Mouse (Mus musculus) R1 (cell line): ENCODE data around the gene Olfr288.

ENCODE experiments used
- DNase-seq: peaks from one replicate; pipeline ENCODE4 v3.0.0-alpha.2; 2018; ENCODE audit warnings: low read depth, low spot score

Gene Olfr288

DNA sequence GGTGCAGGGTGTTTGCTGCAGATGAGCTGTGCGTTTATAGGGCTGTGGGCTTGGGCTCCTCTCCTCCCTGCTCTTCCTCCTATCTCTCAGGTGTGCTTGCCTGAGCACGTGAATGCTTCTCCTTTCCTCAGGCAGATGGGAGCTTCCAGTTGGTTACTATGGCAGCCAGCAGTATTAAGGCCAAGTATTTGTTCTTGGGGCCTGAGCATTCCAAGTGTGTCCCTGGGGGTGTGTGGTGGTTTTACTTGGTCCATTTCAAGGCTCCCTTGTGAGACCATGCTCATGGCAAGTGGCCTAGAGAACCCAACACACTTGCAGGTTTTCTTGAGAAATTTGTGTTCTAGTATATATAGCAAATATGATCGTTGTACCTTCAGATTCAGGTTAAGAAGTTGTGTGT is at the start of gene Olfr288:
TSS of gene Olfr288 (minus strand) at position 101 of the 400 bp plus-strand sequence.
- no peak for DNase-seq

DNA sequence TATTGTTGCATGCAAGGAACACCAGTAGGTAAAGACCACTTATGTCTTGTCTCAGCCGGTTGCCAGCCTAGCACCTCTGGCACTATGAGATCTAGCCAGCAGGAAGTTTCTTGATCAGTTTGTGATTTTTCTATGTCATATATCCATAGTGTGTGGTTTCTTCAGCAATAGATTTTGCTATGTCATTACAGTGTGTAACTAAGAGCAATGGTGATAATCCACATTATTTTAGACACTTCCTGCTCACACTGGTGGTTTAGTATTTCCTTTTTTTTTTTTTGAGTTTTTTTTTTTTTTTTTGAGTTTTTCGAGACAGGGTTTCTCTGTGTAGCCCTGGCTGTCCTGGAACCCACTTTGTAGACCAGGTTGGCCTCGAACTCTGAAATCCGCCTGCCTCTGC is 40.1 kb upstream of the Olfr288 start:
- no peak for DNase-seq

DNA sequence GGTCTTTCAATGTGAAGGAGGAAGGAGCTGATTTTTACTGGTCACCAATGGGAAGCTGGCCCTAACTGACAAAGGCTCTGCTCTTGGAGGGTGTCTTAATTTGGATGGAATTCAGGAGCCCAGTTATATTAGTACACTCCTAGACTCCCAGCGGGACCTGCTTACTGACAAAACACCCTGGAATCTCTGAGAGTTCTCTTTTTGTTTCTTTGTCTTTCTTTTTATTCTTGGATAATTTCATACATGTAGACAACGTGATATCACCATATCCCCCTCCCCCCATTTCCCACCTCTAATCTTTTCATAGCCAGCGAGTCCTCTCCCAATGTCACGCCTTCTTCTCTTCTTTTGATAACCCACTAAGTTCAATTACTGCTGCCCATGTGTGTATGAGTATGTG is 39.0 kb upstream of the Olfr288 start, which contains the start of gene Olfr286:
TSS of gene Olfr286 (minus strand) at position 101 of the 400 bp plus-strand sequence.
- no peak for DNase-seq

DNA sequence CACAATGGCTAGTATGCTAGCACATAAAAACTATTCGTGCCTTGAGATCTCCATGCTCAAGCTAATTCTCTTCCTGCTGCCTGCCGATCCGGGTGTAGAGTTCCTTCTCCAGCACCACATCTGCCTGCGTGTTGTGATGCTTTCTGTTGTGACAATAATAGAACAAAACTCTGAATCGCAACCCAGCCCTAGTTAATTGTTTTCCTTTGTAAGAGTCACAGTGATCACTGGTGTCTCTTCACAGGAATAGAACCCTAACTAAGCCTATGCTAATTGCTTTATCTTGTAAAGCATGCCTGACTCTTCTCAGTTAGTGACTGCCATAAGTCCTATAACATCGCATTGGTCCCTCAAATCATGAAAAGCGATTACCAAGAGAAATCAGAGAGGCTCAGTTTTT is 30.8 kb upstream of the Olfr288 start:
- DNase-seq = peak; percentile 61

DNA sequence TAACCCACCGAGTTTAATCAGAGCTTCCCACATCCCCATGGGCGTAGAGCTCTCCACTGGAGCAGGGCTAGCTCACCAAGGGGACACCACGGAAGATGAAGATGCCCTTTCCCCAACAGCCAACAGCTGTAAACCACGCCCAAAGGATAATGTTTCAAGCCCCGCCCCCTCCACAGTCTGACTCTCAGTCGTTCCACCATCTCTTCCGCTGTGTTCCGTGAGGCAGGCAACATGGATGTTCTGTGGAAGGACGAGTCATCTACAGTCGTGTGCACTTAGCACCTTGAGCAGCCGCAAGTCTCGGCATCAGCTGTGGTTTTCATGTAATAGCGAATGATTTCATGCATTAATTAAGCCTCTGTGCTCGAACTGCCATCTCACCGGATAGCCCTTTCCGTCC is 30.3 kb upstream of the Olfr288 start:
- DNase-seq = peak; percentile 70

DNA sequence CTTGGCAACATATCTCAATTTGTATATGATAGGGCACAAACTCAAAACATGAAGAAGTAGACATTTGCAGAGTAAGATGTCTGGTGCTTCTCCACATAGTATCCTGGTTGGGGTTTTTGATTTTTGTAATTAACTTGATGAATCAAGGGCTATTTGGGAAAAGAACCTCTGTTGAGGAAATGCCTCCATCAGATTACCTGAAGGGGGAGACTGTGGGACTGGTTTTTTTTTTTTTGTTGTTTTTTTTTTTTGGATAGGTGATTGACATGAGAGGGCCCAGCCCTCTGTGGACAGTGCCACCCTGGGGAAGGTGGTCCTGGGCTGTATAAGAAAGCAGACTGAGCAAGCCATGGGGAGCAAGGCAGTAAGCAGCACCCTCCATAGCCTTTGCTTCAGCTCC is 27.0 kb upstream of the Olfr288 start:
- DNase-seq = no peak

DNA sequence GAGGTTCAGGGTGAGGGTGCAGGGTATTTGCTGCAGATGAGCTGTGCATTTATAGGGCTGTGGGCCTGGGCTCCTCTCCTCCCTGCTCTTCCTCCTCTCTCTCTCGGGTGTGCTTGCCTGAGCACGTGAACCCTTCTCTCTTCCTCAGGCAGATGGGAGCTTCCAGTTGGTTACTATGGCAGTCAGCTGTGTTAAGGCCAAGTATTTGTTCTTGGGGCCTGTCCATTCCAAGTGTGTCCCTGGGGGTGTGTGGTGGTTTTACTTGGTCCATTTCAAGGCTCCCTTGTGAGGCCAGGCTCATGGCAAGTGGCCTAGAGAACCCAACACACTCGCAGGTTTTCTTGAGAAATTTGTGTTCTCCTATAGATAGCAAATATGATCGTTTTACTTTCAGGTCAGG is 25.5 kb upstream of the Olfr288 start, which contains the start of the genes Gm44579 and Olfr287:
TSS of gene Gm44579 (minus strand) at position 101 of the 400 bp plus-strand sequence.
TSS of gene Olfr287 (minus strand) at position 180 of the 400 bp plus-strand sequence.
- no peak for DNase-seq

DNA sequence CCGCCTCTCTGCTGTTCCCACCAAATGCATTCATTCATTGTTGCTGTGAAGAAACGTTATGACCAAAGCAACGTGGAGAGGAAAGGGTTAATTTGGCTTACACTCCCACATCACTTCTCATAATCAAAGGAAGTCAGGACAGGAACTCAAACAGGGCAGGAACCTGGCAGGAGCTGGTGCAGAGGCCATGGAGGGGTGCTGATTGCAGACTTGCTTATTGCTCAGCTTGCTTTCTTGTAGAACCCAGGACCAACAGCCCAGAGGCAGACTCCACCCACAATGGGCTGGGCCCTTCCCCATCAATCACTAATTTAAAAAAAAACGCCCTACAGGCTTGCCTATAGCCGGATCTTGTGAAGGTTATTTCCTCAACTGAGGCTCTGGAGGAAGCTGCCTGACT is 18.8 kb upstream of the Olfr288 start:
- peak; percentile 38 for DNase-seq

DNA sequence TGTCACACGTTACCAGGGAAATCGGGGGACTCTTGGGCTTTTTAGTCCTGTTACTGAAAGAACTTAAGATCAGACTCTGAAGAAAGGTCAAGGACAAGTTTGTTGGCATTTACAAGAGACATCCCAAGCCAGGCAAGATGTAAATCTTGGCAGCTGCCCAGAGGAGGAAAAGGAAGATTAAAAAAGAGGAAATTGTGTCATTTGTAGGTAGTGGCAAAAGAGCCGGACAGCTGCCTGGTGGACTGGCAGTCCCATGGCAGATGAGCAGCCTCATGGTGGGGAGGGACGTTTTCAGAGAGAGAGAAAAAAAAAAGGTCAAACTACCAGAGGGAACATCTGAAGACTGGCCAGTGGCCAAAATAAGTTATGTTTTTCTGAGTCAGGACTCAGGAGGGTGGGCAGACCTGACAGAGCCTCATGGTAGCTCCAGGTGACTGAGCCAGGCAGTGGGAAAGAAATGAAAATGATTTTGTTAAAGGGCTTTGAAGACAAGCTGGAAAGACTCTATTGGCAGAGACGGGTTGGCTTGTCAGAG is 18.1 kb upstream of the Olfr288 start:
- no peak for DNase-seq

DNA sequence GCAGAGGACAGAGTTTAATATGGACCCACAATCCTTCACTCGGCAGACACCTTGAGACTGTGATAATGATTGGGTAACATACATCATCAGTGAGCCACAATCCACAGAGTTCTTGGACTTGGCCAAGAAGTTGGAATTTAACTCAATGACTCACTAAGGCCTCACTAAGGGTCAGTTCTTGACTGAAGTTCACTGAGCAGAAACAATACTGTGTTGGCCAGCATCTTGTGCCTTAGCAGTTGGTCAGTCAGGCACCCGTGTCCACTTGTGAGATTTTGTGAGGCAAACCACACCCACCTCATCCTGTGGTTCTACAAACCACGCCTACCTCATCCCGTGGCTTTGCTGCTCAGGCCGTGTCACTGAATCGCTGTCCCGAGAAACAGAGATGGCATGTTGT is 14.3 kb upstream of the Olfr288 start:
- no peak for DNase-seq

DNA sequence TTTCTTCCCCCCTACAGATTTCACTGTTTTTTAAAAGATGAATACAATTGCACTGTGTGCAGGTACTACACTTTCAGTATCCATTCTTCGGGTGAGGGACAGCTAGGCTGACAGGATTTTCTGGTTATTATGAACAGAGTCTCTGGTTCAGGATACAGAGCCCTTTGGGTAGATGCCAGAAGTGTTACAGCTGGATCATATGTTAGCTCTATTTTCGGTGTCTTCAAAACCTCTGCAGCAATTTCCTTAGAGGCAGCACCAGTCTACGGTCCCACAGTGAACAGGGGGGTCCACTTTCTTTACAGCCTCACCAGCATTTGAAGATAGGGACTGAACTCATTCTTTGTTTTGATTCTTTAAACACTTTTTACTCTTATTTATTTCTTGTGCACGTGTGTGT is 10.9 kb downstream of the Olfr288 start:
- no peak for DNase-seq

DNA sequence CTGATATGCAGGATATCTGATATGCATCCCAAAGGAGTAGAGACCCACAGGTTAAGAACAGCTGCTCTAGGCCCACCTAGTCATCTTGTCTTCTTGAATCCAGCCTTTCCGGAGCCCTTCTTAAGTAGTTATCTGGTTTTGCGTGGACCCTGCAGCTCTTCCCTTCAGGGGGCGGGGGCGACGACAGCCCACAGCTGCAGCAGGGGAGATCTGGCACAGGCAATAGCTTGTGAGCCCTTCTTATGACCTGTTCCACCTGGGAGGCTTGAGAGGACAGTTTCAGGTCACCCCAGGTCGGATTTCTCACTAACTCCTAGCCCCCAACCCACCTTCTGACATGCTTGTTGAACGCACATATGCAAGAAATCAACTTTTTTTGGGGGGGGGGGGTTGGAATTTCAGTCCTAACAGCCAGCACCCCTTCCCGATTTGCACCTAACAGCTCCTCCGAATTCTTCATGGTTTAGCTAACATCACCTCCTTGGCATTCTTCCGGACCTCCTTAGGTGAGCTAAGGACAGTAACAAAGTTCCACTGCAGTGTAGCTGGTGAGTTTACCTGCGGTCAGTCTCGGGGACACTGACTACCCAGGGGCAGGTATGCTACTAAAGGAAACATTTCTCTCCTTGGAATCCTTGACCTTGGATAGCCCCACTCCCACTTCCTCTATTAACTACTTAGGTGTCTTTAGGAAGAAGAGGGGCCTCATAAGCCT is 13.3 kb downstream of the Olfr288 start:
- no peak for DNase-seq

DNA sequence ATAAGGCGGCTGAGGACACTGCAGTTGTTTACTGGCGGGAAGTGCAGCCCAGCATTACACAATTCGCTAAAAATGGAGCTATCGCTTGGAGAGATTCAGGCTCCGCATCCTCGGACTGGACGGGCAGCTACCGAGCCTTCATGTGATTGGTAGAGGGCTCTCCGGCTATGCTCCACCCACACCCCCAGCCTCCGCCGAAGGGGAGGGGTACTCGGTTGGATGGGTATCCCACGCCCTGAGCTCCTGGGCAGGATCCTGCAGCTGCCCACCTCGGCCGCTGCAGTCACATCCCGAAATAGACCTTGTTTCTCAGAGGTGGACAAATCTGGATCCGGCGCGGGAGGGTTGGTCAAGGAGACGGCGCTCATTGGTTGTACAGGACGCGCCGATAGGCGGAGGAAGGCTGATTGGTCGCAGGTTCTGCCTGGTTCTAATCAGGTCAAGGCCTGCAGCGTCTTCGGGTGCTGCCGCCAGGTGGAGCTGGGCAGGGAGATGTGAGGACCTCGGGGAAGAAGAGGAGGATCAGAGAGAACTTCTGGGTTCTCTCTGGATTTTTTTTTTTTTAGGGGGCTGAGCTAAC is 14.1 kb downstream of the Olfr288 start:
- DNase-seq = peak; percentile 95

DNA sequence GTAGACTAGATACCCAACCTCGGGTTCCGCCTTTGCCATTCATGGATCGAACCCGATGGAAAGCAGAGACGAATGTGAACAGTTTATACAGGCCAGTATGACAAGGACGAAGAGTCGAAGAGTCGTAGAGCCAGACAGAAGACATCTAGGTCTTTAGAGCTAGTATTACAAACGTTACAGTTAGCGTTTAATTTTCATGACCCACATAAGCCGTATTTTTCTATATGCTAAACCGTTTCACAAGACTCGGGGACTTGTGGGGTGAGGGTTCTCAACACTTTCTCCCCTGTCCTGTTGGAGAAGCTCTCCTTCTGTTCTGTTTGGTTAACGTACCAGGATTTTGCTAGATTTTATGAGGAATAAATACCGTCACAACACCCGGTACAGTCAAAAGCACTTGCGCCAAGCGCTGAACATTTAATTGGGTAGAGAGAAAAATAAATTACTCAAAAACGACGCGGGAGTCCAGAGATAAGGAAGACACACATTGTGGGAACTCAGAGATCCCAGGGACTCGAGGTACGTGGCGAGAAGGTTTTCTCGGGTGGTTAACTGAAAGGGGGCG is 14.7 kb downstream of the Olfr288 start:
- DNase-seq = no peak

DNA sequence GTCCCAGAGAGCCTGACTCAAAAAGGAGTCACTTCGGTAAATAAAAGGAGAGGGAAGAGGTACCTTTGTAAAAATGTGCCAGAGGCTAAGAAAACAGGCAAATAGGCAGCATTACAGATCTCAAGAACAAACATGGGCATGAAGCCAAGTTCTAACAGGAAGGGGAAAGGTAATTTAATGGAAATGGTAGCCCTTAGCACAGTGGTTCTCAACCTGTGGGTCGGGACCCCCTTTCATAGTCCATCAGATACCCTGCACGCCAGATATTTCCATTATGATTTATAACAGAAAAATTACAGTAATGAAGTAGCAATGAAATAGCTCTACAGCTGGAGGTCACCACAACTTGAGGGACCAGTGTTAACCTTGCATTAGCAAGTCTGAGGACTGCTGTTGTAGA is 18.0 kb downstream of the Olfr288 start:
- no peak for DNase-seq

DNA sequence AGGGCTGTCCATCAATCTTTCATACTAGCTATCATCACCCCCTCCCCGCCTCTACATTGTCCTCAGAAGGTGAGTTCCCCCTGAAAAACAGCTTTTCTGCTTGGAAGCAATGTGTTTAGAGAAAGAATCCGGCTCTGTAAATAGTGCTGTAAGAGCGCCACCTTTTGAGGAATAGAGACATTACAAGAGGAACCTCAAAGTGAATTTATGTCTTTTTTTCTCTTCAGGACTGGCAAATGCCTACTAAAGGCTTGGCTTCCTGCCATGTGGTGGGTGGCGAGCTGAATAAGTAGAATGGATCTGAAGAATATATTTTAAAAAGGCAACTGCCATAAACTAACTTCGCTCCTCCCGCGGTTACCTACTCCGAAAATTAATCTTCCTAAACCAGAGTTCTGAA is 21.5 kb downstream of the Olfr288 start:
- peak; percentile 67 for DNase-seq

DNA sequence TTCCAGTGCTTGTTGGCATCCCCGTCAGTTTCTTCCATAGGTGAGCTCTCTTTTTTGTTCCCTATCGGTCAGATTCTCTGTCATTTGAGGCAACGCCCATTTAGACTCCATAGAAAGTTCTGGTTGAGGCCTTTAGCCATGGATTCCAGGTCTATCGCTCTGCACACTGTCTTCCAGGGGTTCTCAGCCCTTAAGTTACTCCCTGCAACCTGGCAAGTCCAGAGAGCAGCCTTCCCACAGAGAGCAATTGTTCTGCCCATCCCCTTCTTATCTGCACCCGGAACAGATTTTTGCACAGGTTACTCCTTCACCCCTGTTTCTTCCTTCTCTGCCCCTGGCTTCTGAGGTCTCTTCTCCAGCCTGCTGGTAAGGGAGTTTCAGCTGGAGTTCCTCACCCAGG is 23.2 kb downstream of the Olfr288 start:
- no peak for DNase-seq

DNA sequence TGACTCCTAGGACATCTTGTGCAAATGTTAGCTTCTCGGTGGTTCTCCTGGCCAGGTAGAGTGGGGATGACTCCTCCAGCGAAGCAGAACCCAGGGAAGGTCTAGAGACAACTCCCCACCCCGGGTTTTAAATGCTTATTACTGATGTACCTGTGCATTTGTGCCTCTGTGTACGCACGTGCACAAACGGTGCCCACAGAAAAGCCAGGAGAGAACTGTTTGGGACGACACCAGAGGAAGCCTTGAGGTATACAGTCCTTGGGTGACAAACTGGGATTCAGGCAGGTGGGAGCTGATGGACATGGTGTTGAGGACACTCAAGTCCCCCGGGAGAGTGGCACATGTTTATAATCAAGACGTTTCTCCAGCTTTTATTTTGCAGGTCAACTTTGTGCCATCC is 24.4 kb downstream of the Olfr288 start:
- DNase-seq = no peak

DNA sequence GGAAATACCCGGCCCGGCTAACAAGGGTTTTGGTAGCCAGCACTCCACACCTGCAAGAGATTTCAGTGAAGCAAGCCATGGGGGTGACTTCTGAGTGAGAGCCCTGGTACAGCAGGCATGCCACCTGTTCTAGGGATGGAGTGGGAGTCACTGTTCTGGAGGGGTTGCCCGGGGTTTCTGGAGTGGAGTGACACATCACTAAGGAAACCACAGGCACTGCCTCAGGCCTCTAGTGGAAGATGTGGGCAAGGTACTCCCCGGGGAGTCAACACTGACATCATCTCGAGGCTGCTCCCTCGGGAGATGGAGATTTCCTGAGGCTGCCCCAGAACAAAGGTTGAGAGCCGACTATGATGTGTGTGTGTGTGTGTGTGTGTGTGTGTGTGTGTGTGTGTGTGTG is 25.0 kb downstream of the Olfr288 start:
- no peak for DNase-seq

DNA sequence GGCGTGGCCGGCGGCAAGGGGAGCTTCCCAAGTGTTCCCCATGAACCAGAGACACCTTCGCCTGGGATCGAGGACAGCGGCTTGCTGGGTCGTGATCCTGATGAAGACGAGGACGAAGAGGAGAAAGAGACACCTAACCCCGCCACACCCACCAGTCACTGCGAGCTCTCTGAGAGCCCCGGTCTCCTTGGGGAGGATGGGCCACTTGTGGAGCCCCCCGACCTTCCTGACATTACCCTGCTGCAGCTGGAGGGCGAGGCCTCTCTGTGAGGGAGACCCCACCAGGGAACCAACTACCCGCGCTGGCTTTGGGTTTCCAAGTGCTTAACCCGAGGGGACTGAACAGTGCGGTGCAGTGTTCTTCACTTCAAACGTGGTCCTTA is 26.7 kb downstream of the Olfr288 start:
- DNase-seq = no peak

DNA sequence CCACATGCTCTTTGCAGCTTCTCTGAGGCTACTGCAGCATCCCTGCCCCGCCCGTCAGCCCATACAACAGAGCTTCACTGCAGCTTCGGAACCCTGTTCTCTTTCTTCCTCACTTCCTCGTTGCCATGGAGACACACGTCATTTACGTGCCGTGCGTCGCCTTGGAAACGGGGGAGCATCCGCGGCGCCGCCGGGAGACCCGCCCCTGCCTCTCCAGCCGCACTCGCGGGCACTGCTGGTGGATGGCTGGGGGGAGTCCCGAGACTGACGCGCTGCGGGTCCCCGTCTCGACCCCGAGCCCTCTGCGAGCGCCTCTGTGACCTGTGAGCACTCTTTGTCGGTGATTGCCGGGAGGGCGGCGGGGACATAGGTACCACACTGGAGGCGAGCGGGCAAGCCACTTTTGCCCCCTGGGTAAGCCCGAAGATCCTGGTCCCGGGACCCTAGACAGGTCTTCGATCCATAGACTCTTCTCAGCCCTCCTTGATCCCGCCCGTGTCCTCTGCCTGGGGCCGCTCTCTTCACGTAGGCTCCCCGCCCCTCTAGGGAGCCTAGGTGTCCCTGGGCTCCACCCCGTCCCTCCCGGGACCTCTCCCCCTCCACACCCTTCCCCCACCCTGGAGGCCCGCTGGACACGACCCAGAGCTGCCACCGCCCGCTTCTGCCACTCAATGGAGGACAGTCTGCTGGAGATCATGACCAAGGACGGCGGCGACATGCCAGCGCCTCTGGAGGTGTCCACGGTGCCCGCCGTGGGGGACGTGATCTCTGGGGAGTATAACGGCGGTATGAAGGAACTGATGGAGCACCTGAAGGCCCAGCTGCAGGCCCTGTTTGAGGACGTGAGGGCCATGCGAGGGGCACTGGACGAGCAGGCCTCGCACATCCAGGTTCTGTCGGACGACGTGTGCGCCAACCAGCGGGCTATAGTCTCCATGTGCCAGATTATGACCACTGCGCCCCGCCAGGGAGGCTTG is 27.4 kb downstream of the Olfr288 start:
- DNase-seq = peak; percentile 98
